24 mouse cellular contexts compared by ENCODE assay signal in the genomic region with DNA sequence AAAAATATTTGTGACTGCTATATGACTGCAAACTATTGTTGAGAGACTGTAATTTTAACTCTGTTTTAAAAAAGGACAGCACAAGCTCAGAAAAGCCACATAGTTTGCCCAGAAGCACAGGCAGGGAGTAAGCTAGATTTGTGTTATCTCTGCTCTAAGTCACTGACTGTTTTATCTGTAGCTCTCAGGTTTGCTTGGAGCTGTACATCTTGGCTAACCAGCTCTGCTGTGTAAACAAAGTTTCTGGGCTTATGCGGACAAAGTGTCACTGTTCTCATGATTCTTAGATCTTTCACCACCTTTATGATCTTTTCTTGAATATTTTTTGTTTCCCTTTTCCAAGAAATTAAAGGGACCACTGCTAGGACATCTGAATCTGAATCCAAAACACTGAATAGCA.
"Had no signal": no experiment of that assay in that cellular context is flagged by ENCODE, and none has a peak within 500 bp of the region (broad histone marks: within the 10 kb centered on the region; RNA-seq: fewer than 3 reads in every experiment).

No protein-coding gene starts in this region.

- DNase-seq: gastrocnemius, adult 2 months; gastrocnemius, postnatal 10 days; gastrocnemius, postnatal 25 days; heart, adult 18-20 months; heart, postnatal 10 days; heart, postnatal 4 days; kidney, adult 18-20 months; kidney, adult 8-10 months; kidney, postnatal 10 days; kidney, postnatal 25 days; kidney, postnatal 4 days; left cerebral cortex, postnatal 4 days had no signal

- ATAC-seq: hindbrain, embryonic 16.5 days; inflammation-experienced regulatory T-cells, adult 6 months; intestine, embryonic 15.5 days; intestine, postnatal 0 days; liver, embryonic 12.5 days had no signal

- H3K4me1 ChIP-seq: hindbrain, embryonic 10.5 days; hindbrain, embryonic 12.5 days; intestine, embryonic 15.5 days; limb, embryonic 13.5 days; limb, embryonic 15.5 days; liver, embryonic 12.5 days had no signal

- H3K9me3 ChIP-seq: heart, embryonic 10.5 days; heart, embryonic 12.5 days; hindbrain, embryonic 10.5 days; hindbrain, embryonic 12.5 days; intestine, embryonic 15.5 days; limb, embryonic 13.5 days; limb, embryonic 15.5 days; liver, embryonic 12.5 days had no signal

- H3K27me3 ChIP-seq: heart, embryonic 12.5 days; hindbrain, embryonic 12.5 days; intestine, embryonic 15.5 days; limb, embryonic 13.5 days; limb, embryonic 15.5 days; liver, embryonic 12.5 days had no signal

- H3K4me3 ChIP-seq: gastrocnemius, adult 2 months; heart, embryonic 10.5 days; heart, embryonic 12.5 days; hindbrain, embryonic 10.5 days; hindbrain, embryonic 12.5 days; intestine, embryonic 15.5 days; layer of hippocampus, adult 2 months; limb, embryonic 13.5 days; limb, embryonic 15.5 days; liver, embryonic 12.5 days had no signal

- H3K36me3 ChIP-seq: heart, embryonic 10.5 days; heart, embryonic 12.5 days; hindbrain, embryonic 10.5 days; hindbrain, embryonic 12.5 days; intestine, embryonic 15.5 days; limb, embryonic 13.5 days; limb, embryonic 15.5 days; liver, embryonic 12.5 days had no signal
